Mouse (Mus musculus): Measurements from ENCODE around the gene Cplx3. TPM values are rescaled to one million over a fixed set of nuclear protein-coding genes. Genes with fewer than 3 reads are reported as not detected.

Cplx3 gene
- polyA plus RNA-seq, 1 experiment = not detected

GRCm38 (mm10) chr9:57601353-57601706 lies 4.8 kb downstream of the Cplx3 start:
- WGBS = 68% methylated on average over 2 of the region's 2 CpGs

GRCm38 (mm10) chr9:57600620-57601352 lies 5.3 kb downstream of the Cplx3 start:
- 34% methylated on average over 3 of the region's 3 CpGs for WGBS
- H3K4me3 ChIP-seq (replicated peaks; ENCODE audit: control insufficient read depth, low read depth, low read length) = no peak overlapping the region
- no peak for TF ChIP-seq CTCF (IDR thresholded peaks at IDR 0.05; ENCODE audit: control insufficient read depth, insufficient read depth, low read length)
- no peak for TF ChIP-seq POLR2A (IDR thresholded peaks at IDR 0.05; ENCODE audit: borderline replicate concordance, control insufficient read depth, low read depth, low read length)
- no peaks in the 10 kb centered on the region for H3K4me1 ChIP-seq (ENCODE audit: control insufficient read depth, insufficient read depth, low read length)
- H3K27ac ChIP-seq (ENCODE audit: control insufficient read depth, insufficient read depth, low read depth, low read length, poor library complexity) = no peak overlapping the region

More at GRCm38 (mm10) chr9:57601353-57601706, 4.8 kb downstream of the Cplx3 start:
- Histone ChIP-seq H3K4me1 (ENCODE audit: control insufficient read depth, insufficient read depth, low read length) (no peaks in the 10 kb centered on the region), H3K27ac (ENCODE audit: control insufficient read depth, insufficient read depth, low read depth, low read length, poor library complexity) (no peak overlapping the region), H3K4me3 (replicated peaks; ENCODE audit: control insufficient read depth, low read depth, low read length) (no peak overlapping the region)
- TF ChIP-seq POLR2A (IDR thresholded peaks at IDR 0.05; ENCODE audit: borderline replicate concordance, control insufficient read depth, low read depth, low read length) (no peak), CTCF (IDR thresholded peaks at IDR 0.05; ENCODE audit: control insufficient read depth, insufficient read depth, low read length) (no peak)

GRCm38 (mm10) chr9:57598851-57599563 lies 7.1 kb downstream of the Cplx3 start:
- WGBS = 82% methylated on average over 8 of the region's 8 CpGs
- H3K4me3 ChIP-seq (replicated peaks; ENCODE audit: control insufficient read depth, low read depth, low read length) = no peak overlapping the region
- TF ChIP-seq POLR2A (IDR thresholded peaks at IDR 0.05; ENCODE audit: borderline replicate concordance, control insufficient read depth, low read depth, low read length) (no peak), CTCF (IDR thresholded peaks at IDR 0.05; ENCODE audit: control insufficient read depth, insufficient read depth, low read length) (no peak)
- no peaks in the 10 kb centered on the region for H3K4me1 ChIP-seq (ENCODE audit: control insufficient read depth, insufficient read depth, low read length)
- H3K27ac ChIP-seq (ENCODE audit: control insufficient read depth, insufficient read depth, low read depth, low read length, poor library complexity) = no peak overlapping the region

- 71% methylated on average over 4 of the region's 4 CpGs for WGBS
- TF ChIP-seq POLR2A (IDR thresholded peaks at IDR 0.05; ENCODE audit: borderline replicate concordance, control insufficient read depth, low read depth, low read length) (no peak), CTCF (IDR thresholded peaks at IDR 0.05; ENCODE audit: control insufficient read depth, insufficient read depth, low read length) (no peak)
- H3K27ac ChIP-seq (ENCODE audit: control insufficient read depth, insufficient read depth, low read depth, low read length, poor library complexity) = no peak overlapping the region
- no peak overlapping the region for H3K4me3 ChIP-seq (replicated peaks; ENCODE audit: control insufficient read depth, low read depth, low read length)
- H3K4me1 ChIP-seq (ENCODE audit: control insufficient read depth, insufficient read depth, low read length) = no peaks in the 10 kb centered on the region
Measured at GRCm38 (mm10) chr9:57597929-57598382, 8.1 kb downstream of the Cplx3 start.

- TF ChIP-seq CTCF (IDR thresholded peaks at IDR 0.05; ENCODE audit: control insufficient read depth, insufficient read depth, low read length) (no peak), POLR2A (IDR thresholded peaks at IDR 0.05; ENCODE audit: borderline replicate concordance, control insufficient read depth, low read depth, low read length) (no peak)
- Histone ChIP-seq H3K4me1 (ENCODE audit: control insufficient read depth, insufficient read depth, low read length) (no peaks in the 10 kb centered on the region), H3K27ac (ENCODE audit: control insufficient read depth, insufficient read depth, low read depth, low read length, poor library complexity) (no peak overlapping the region), H3K4me3 (replicated peaks; ENCODE audit: control insufficient read depth, low read depth, low read length) (no peak overlapping the region)
- 80% methylated on average over 8 of the region's 8 CpGs for WGBS
Measured at GRCm38 (mm10) chr9:57597265-57597664, 8.8 kb downstream of the Cplx3 start.

GRCm38 (mm10) chr9:57594174-57594509 lies 11.9 kb downstream of the Cplx3 start:
- H3K27ac ChIP-seq (ENCODE audit: control insufficient read depth, insufficient read depth, low read depth, low read length, poor library complexity) = no peak overlapping the region
- peaks cover under 1% of the 10 kb centered on the region; the same call in 1 of the 2 replicates for H3K4me1 ChIP-seq (ENCODE audit: control insufficient read depth, insufficient read depth, low read length)
- no peak overlapping the region for H3K4me3 ChIP-seq (replicated peaks; ENCODE audit: control insufficient read depth, low read depth, low read length)
- WGBS = 79% methylated on average over 9 of the region's 9 CpGs
- TF ChIP-seq POLR2A (IDR thresholded peaks at IDR 0.05; ENCODE audit: borderline replicate concordance, control insufficient read depth, low read depth, low read length) (no peak), CTCF (IDR thresholded peaks at IDR 0.05; ENCODE audit: control insufficient read depth, insufficient read depth, low read length) (no peak)

- 76% methylated on average over 12 of the region's 12 CpGs for WGBS
- no peak for TF ChIP-seq CTCF (IDR thresholded peaks at IDR 0.05; ENCODE audit: control insufficient read depth, insufficient read depth, low read length)
- no peak for TF ChIP-seq POLR2A (IDR thresholded peaks at IDR 0.05; ENCODE audit: borderline replicate concordance, control insufficient read depth, low read depth, low read length)
- H3K4me1 ChIP-seq (ENCODE audit: control insufficient read depth, insufficient read depth, low read length) = peaks cover 2% of the 10 kb centered on the region; the same call in 1 of the 2 replicates
- H3K4me3 ChIP-seq (replicated peaks; ENCODE audit: control insufficient read depth, low read depth, low read length) = no peak overlapping the region
- no peak overlapping the region for H3K27ac ChIP-seq (ENCODE audit: control insufficient read depth, insufficient read depth, low read depth, low read length, poor library complexity)
Measured at GRCm38 (mm10) chr9:57593454-57594173, 12.5 kb downstream of the Cplx3 start.

GRCm38 (mm10) chr9:57590726-57591125 lies 15.4 kb downstream of the Cplx3 start:
- WGBS = 62% methylated on average over 5 of the region's 5 CpGs
- no peak overlapping the region for H3K27ac ChIP-seq (ENCODE audit: control insufficient read depth, insufficient read depth, low read depth, low read length, poor library complexity)
- TF ChIP-seq CTCF (IDR thresholded peaks at IDR 0.05; ENCODE audit: control insufficient read depth, insufficient read depth, low read length) = no peak
- peaks cover 2% of the 10 kb centered on the region; the same call in 1 of the 2 replicates for H3K4me1 ChIP-seq (ENCODE audit: control insufficient read depth, insufficient read depth, low read length)
- H3K4me3 ChIP-seq (replicated peaks; ENCODE audit: control insufficient read depth, low read depth, low read length) = no peak overlapping the region

Data from bone marrow, adult 2 months (tissue).